Mouse (Mus musculus): ENCODE results near the gene Nsdhl. TPM values are rescaled to one million over a fixed set of nuclear protein-coding genes. Genes with fewer than 3 reads are reported as not detected.

Nsdhl gene
- 1 to 10 TPM; 7.0 to 8.9 TPM for total RNA-seq (2023)

DNA sequence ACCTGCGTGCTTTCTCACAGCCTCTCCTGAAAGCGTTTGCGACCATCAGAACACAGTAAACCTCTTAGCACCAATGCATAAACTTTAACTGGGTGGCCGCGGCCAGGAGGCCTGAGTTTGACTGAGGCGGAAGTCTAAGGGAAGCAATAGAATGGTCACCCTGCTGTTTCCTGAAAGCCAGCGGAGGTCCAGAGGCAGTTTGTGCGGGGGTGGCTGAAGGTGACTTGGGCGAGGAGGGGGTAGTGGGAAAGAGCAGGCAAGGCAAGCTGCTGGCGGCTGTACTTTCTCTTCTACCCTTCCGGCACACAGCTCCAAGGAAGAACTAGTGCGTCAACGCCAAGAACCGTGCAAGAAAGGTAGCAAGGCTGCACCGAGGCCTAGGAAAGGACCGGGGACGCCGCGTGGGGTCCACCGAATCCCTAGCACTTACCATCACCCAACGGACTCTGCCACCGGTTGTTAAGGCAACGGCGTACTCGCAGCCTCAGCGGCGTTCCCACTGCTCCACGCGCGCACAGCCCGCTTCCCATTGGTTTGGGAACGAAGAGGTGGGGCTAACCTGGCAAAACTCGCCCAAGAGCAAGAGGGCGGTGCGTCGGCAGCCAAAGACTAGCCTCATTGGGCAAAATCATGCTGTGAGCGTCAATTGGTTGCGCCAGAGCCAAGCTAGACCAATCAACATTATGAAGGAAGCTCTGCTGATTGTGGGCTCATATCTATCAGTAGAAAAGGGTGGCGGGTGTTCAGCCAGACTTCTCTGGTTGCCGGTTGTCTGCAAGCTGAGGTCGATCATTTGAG lies at the start of gene Nsdhl, which contains the start of gene Cetn2:
Nsdhl (plus strand) TSS at position 674 of the 798 bp plus-strand sequence.
Cetn2 (minus strand) TSS at position 528 of the 798 bp plus-strand sequence.

DNA sequence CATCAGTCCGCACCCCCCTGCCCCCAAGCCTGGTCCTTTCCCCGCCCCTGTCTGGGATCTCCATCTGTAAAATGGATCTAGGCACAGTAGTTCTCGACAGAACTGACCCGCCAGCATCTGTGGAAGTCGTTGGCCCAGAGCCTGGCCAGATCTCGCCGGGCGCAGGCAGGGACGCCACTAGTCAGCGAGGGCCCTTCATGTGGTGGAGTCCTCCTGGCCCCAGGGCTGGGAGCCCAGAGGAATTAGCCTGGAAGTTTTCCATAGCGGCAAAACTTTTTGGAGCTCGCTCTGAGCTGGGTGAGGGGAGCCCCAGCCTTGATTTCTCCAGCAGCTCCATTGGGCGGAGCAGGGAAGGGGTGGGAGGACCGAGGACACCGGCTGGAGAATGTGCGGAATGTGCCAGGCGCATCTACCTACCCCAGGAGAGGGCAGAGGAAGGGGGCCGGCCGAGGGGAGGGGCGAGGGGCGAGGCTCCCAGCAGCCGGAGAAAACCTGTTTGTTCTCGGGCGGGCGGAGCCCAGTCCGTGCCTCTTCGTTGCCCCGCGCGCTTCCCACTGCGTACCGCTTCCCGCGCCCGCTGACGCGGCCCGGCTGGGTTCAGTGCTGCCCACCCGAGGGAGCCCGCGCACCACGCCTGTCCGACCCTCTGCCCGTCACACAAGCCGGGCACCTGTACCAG lies 68.6 kb downstream of the Nsdhl start, which contains the start of gene Zfp185:
Zfp185 (plus strand) TSS at position 499 of the 679 bp plus-strand sequence.

Other genes with a start within 250 kb of the Nsdhl start
- not detected for gene Gabrq, start 93.4 kb upstream of the Nsdhl start, total RNA-seq (2023)
- gene Cetn2, start 146 bp upstream of the Nsdhl start, total RNA-seq (2023) = 10 to 100 TPM; 14.2 to 20.6 TPM
- gene Zfp185, start 68.8 kb downstream of the Nsdhl start, total RNA-seq (2023) = not detected
- under 1 TPM; 0.60 to 0.80 TPM for gene Pnma5, start 118.5 kb downstream of the Nsdhl start, total RNA-seq (2023)
- not detected for gene Pnma3, start 146.2 kb downstream of the Nsdhl start, total RNA-seq (2023)
- gene Xlr4a, start 163.9 kb downstream of the Nsdhl start, total RNA-seq (2023) = 1 to 10 TPM in 1 of 2 experiments, not detected in 1; 1.4 TPM
- gene Xlr3a, start 178.5 kb downstream of the Nsdhl start, total RNA-seq (2023) = not detected
- under 1 TPM; 0.22 to 0.24 TPM for gene Gm14685, start 198.5 kb downstream of the Nsdhl start, total RNA-seq (2023)
- gene Xlr5b, start 230.2 kb downstream of the Nsdhl start, total RNA-seq (2023) = not detected
- gene DXBay18, start 230.9 kb downstream of the Nsdhl start, total RNA-seq (2023) = under 1 TPM in 1 of 2 experiments, not detected in 1; 0.16 TPM